Mouse (Mus musculus) megakaryocyte, embryonic 14.5 days (primary cell): ENCODE data around the gene Tent5b. TPM values are rescaled to one million over a fixed set of nuclear protein-coding genes. Genes with fewer than 3 reads are reported as not detected.
"Not testable (repeated sequence)": the region's sequence is repeated elsewhere in the genome, so short reads cannot be mapped to it uniquely, and the experiment has no call there.

ENCODE experiments used
- H3K27me3 ChIP-seq: replicated peaks from 2 replicates; pipeline ENCODE3; 2012; ENCODE audit warnings: inconsistent platforms
- H3K36me3 ChIP-seq: replicated peaks from 2 replicates; pipeline ENCODE3; 2012; ENCODE audit warnings: low read length, inconsistent platforms, mixed read lengths
- H3K4me1 ChIP-seq: 2 replicates; pipeline ENCODE4 v1.6.1; 2012; ENCODE audit warnings: inconsistent platforms
- H3K4me3 ChIP-seq: replicated peaks from 2 replicates; pipeline ENCODE3; 2012; ENCODE audit warnings: moderate library complexity, mild to moderate bottlenecking, inconsistent platforms
- H3K9me3 ChIP-seq: 2 replicates; pipeline ENCODE4 v1.6.1; 2012; ENCODE audit warnings: inconsistent platforms
- FLI1 ChIP-seq: IDR thresholded peaks from 2 replicates; pipeline ENCODE4 v1.6.1; 2012; ENCODE audit warnings: low read length, inconsistent platforms, mixed read lengths
- GATA1 ChIP-seq: IDR thresholded peaks from 3 replicates; pipeline ENCODE4 v1.6.1; 2012; ENCODE audit warnings: mixed read lengths, low read length, inconsistent platforms, borderline replicate concordance
- polyA plus RNA-seq: library from polyadenylated mRNA; stranded (reverse); fragments of >175 nt; gene quantifications from 2 replicates; pipeline ENCODE4 v1.2.3, GENCODE M21; 2012; ENCODE audit warnings: low replicate concordance; ENCODE audit not compliant: insufficient read depth

The Tent5b gene
- polyA plus RNA-seq, 1 experiment = not detected

DNA sequence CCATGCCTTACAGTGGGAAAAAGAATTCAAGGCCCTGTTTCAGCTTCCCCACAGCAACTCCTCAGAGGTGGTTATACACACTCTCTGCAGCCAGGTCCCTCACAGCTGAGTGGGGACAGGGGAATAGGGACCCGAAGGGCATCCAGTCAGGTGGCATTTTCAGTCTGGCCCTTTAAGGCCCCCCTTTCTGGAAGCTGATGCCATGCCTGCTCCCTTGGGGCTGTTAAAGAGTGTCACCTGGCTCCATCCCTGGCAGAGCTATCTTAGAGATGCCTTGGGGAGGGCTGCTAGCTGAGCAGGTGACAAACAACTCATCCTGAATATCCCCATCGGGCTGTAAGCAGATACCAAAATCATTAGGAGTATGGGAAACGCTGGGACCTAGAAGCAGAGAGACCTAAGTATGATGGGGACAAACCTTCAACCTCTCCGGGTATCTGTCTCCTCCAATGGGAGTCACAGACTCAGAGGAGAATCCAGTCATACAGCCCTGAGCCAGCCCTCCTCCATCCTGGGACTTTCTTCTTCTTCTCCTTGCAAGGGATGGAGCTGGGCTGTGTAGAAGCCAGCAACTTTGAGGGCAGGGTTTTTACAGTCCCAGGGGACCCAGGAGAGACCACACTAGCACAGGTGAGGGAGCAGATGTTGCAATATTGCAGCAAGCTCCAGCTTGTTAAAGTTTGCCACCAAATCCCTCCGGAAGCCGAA, 17.0 kb downstream of the Tent5b start:
- Histone ChIP-seq H3K4me1 (peaks cover 40% of the 10 kb centered on the region), H3K27me3 (peaks cover 84% of the 10 kb centered on the region), H3K4me3 (no peak overlapping the region), H3K36me3 (no peaks in the 10 kb centered on the region), H3K9me3 (no peaks in the 10 kb centered on the region)
- TF ChIP-seq GATA1 (no peak), FLI1 (no peak)

DNA sequence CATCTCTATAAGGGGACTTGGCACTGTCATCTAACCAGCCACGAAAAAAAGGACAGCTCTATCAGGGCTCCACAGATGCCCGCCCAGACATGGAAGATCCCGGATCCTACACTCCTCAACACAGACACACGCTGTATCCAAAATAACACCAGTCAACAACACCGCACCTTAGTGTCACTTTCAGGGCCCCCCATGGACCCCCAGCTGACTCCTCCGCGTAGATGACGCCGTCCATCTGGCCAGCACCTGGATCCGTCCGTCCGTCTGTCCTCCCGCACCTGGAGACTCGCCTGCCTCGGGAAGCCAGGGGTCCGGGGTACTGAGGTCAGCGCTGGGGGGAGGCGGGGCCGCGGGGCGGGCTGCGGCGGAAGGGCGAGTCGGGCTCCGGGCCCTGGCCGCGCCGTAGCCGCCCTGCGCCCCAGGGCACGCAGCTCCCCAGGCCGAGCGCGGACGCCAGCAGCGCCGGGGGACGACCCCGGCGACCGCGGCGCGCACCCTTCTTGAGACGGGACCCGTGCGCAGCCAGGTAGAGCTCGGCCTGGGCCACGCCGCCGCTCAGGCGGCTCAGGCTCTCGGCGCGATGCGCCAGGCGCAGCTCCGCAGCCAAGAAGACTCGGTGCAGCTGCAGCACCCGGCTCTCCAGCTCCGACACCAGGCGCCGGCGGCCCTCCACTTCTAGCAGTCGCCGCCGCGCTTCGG, 17.7 kb downstream of the Tent5b start:
- Histone ChIP-seq H3K4me1 (peaks cover 40% of the 10 kb centered on the region), H3K27me3 (peaks cover 85% of the 10 kb centered on the region), H3K9me3 (no peaks in the 10 kb centered on the region), H3K4me3 (peak overlapping the region; percentile 84), H3K36me3 (no peaks in the 10 kb centered on the region)
- TF ChIP-seq FLI1 (no peak), GATA1 (no peak)

DNA sequence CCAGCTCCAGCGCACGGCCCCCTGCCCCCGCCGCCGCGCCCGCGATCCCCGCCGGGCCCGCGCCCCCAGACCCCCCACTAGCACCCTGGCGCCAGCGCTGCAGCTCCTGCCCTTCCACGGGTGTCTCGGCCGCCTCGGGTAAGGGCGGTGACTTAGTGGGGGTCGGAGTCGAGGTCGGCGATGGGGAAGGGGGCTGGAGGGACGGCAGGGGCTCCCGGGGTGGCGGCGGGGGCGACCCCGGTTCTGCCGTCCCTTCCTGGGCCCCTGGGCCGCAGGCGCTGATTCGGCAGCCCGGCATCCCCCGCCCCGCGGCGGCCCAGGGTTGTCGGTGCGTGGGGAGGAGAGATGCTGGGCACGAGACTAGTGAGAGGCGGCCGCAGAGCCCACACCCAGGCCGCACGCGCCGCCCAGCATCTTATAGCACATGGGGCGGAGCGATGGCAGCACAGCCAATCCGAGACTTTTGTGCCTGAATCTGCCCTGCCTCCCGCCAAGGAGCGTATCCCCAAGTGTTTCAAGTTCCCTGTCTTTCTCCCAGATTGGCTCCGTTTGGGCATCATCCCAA, 18.3 kb downstream of the Tent5b start, which contains the start of gene Trnp1:
Gene Trnp1, minus strand, starts transcription at position 391 of the 565 bp plus-strand sequence.
- Histone ChIP-seq H3K4me3 (peak within 1 kb of the TSS; percentile 84), H3K27me3 (peaks cover 87% of the 10 kb centered on the region)

DNA sequence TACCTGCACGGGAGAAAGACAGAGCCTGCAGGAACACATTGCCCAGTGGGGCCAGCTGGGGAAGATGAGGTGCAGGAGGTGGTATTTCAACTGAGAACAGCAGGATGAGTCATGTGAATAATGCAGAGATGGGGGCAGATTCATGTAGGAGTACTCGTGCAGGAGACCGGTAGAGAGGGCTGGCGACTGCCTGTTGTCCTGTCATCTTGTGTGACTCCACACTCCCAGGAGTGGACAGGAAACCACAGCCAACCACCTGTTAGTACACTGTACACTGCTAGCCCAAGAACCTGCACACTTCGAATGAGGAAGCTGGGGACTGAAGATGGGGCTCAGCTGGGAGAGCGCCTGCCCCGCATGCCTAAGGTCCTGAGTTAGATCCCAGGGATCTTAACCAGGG, 21.6 kb downstream of the Tent5b start:
- H3K4me3 ChIP-seq = peak overlapping the region; percentile 33
- H3K9me3 ChIP-seq = no peaks in the 10 kb centered on the region
- no peaks in the 10 kb centered on the region for H3K36me3 ChIP-seq
- TF ChIP-seq GATA1 = no peak
- no peak for TF ChIP-seq FLI1
- H3K4me1 ChIP-seq = peaks cover 31% of the 10 kb centered on the region
- H3K27me3 ChIP-seq = peaks cover 95% of the 10 kb centered on the region

More for the DNA sequence above, 18.3 kb downstream of the Tent5b start, which contains the start of gene Trnp1:
- H3K4me1 ChIP-seq = peaks cover 39% of the 10 kb centered on the region
- H3K36me3 ChIP-seq = no peaks in the 10 kb centered on the region
- no peaks in the 10 kb centered on the region for H3K9me3 ChIP-seq
- no peak for TF ChIP-seq GATA1
- no peak for TF ChIP-seq FLI1

DNA sequence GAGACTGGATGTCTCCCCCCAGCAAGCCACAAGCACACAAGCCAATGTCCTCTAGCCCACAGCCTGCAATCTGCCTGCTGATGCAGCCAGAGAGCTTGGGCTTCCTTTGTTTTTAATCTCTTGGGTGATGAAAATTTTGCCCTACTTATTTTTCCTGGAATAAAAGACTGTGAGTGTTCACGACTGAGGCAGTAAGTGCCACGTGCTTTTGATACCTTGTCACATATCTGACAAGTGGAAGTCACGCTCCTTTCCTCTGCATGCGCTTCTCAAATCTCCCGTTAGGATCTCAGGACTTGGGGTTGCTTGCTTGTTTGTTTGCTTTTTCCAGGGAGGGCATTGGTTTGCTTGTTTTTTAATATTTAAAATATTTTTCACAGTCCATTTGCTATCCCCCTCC, 24.4 kb downstream of the Tent5b start:
- no peak overlapping the region for H3K4me3 ChIP-seq
- TF ChIP-seq FLI1 (no peak), GATA1 (no peak)
- H3K36me3 ChIP-seq = no peaks in the 10 kb centered on the region
- H3K27me3 ChIP-seq = peaks cover 91% of the 10 kb centered on the region
- H3K4me1 ChIP-seq = peaks cover 12% of the 10 kb centered on the region
- H3K9me3 ChIP-seq = no peaks in the 10 kb centered on the region

DNA sequence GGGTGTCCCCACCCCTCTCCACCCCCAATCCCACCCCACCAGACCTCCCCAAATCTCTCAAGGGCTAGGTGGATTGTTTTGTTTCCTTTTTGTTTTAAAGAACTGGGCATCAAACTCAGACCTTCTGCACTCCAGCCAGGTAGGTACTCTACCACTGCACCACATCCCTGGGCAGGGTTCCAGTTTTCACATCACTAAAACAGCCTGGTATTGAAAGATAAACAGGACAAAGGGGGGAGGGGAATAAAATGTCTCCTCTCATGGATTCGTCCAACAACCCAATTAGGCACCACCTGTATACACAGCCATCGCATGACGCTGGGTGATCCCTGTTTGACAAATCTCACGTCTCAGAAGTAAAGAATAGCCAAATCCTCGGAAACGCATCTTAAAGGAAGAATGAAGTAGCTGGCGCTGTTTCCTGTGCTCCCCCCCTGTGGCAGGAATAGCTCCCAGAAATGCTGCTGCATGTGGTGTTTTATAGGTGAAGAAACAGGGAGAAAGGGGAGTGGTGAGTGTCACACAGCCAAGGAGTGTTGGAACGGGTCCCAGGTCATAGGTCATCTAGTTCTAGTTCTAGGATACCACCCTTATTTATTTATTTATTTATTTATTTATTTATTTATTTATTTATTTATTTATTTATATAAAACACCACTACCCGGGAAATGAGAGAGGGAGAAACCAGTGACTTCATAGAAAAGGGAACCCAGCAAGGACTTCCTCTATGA, 25.0 kb downstream of the Tent5b start:
- H3K4me1 ChIP-seq = peaks cover 12% of the 10 kb centered on the region
- TF ChIP-seq GATA1 (no peak), FLI1 (no peak)
- no peaks in the 10 kb centered on the region for H3K36me3 ChIP-seq
- H3K4me3 ChIP-seq = no peak overlapping the region
- H3K27me3 ChIP-seq = peaks cover 85% of the 10 kb centered on the region
- H3K9me3 ChIP-seq = no peaks in the 10 kb centered on the region

DNA sequence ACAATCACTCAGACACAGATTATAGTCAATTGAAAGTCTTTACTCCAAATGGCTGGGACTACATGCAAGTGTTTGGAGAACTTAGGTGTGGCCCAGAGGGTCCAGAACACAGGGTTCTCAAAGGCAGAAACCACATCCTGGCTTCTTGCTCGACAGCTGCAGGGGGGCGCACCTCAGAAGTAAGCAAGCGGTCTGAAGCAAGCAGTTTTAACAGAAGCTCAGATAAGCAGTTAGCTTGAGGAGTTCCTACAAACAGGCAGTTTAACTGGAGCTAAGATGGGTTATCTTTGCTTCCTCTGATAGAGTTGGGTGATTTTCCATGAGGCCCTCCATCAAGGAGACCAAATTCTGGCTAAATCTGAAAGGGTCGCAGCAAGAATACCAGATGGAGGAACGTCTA, 26.6 kb downstream of the Tent5b start:
- no peak overlapping the region for H3K4me3 ChIP-seq
- TF ChIP-seq GATA1 (no peak), FLI1 (no peak)
- H3K9me3 ChIP-seq = no peaks in the 10 kb centered on the region
- H3K27me3 ChIP-seq = peaks cover 80% of the 10 kb centered on the region
- H3K4me1 ChIP-seq = peaks cover 8% of the 10 kb centered on the region
- no peaks in the 10 kb centered on the region for H3K36me3 ChIP-seq

DNA sequence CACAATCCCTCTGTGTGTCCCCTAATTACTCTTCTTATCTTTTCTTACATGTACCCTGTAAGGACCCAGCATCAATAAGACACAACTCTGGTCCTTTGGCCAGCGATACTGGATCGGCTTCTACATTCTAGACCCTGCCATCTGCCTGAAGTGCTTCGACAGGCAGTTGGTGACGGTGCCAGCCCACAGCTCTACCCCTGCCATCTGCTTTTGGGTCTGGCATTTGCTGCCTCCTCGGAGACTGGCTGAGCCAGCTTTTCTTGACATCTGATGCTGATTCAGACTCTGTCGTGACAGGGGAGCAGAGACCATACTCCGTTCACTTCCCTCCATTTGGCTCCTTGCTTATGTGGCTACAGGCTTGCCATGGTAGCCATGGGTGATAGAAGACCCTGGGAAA, 29.1 kb downstream of the Tent5b start:
- Histone ChIP-seq H3K4me1 (peaks cover 9% of the 10 kb centered on the region; the same call in 1 of the 2 replicates), H3K9me3 (no peaks in the 10 kb centered on the region), H3K36me3 (no peaks in the 10 kb centered on the region), H3K27me3 (peaks cover 64% of the 10 kb centered on the region), H3K4me3 (no peak overlapping the region)
- no peak for TF ChIP-seq GATA1
- TF ChIP-seq FLI1 = no peak

DNA sequence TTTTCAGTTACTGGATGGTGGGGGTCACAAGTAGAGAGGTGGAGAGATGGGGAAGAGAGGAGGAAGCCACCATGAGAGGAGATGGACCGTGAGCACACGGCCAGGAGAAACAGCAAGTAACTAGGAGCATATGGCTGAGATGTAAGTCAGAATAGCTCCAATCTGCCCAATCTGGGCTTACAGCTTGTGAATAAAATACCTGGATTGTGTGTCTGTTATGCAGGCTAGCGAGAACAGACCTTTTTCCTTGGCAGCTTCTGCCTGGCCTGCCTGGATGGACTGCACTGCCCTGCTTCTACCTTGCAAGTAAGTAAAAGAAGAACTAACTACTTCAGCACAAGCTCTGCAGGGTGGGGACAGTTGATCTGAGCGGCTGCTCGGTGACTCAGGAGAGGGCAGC, 31.1 kb downstream of the Tent5b start:
- H3K36me3 ChIP-seq = no peaks in the 10 kb centered on the region
- H3K9me3 ChIP-seq = no peaks in the 10 kb centered on the region
- peaks cover 56% of the 10 kb centered on the region for H3K27me3 ChIP-seq

DNA sequence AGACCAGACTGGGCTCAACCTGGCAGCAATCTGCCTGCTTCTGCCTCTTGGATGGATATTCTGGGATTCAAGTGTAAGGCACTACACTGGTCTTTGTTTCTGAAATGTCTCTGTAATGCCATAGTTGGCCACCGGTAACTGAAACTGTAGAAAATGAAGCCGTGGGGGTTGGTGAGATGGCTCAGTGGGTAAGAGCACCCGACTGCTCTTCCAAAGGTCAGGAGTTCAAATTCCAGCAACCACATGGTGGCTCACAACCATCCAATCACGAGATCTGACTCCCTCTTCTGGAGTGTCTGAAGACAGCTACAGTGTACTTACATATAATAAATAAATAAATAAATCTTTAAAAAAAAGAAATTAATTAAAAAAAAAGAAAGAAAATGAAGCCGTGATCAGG, 32.6 kb downstream of the Tent5b start:
- H3K4me3 ChIP-seq, H3K9me3 ChIP-seq, H3K4me1 ChIP-seq, H3K36me3 ChIP-seq: not testable (repeated sequence)
- peaks cover 54% of the 10 kb centered on the region for H3K27me3 ChIP-seq

More for the DNA sequence above, 31.1 kb downstream of the Tent5b start:
- peaks cover 3% of the 10 kb centered on the region; the same call in 1 of the 2 replicates for H3K4me1 ChIP-seq
- TF ChIP-seq FLI1 = no peak
- TF ChIP-seq GATA1 = no peak
- no peak overlapping the region for H3K4me3 ChIP-seq
